Mouse (Mus musculus): ENCODE results near the gene Mllt11. TPM values are rescaled to one million over a fixed set of nuclear protein-coding genes. Genes with fewer than 3 reads are reported as not detected.

Mllt11 gene
- polyA plus RNA-seq, 1 experiment, result 18.9 TPM

GRCm38 (mm10) chr3:95247660-95248336 lies 15.8 kb upstream of the Mllt11 start:
- no peak for DNase-seq (ENCODE audit: low read depth, low spot score)
- 64% methylated on average over 1 of the region's 1 CpGs for WGBS

- 43% methylated on average over 5 of the region's 5 CpGs for WGBS
- DNase-seq (ENCODE audit: low read depth, low spot score), result no peak
Measured at GRCm38 (mm10) chr3:95246465-95247231, 14.7 kb upstream of the Mllt11 start.

GRCm38 (mm10) chr3:95243086-95243485 lies 11.1 kb upstream of the Mllt11 start:
- 70% methylated on average over 2 of the region's 2 CpGs for WGBS
- DNase-seq (ENCODE audit: low read depth, low spot score), result no peak

- 77% methylated on average over 7 of the region's 7 CpGs for WGBS
- DNase-seq (ENCODE audit: low read depth, low spot score), result no peak
Measured at GRCm38 (mm10) chr3:95241498-95241897, 9.5 kb upstream of the Mllt11 start, which contains the start of gene Gm128. TSS of gene Gm128 (minus strand) at chr3:95241598.

GRCm38 (mm10) chr3:95240900-95241299 lies 8.9 kb upstream of the Mllt11 start:
- 55% methylated on average over 17 of the region's 17 CpGs for WGBS
- DNase-seq (ENCODE audit: low read depth, low spot score), result no peak

GRCm38 (mm10) chr3:95239971-95240370 lies 8.0 kb upstream of the Mllt11 start:
- DNase-seq (ENCODE audit: low read depth, low spot score), result no peak
- 89% methylated on average over 12 of the region's 12 CpGs for WGBS

- DNase-seq (ENCODE audit: low read depth, low spot score), result no peak
- WGBS, result 81% methylated on average over 6 of the region's 6 CpGs
Measured at GRCm38 (mm10) chr3:95239022-95239421, 7.1 kb upstream of the Mllt11 start.

- 58% methylated on average over 8 of the region's 8 CpGs for WGBS
Measured at GRCm38 (mm10) chr3:95237541-95238099, 5.6 kb upstream of the Mllt11 start.

GRCm38 (mm10) chr3:95235386-95236301 lies 3.7 kb upstream of the Mllt11 start:
- no peak for DNase-seq (ENCODE audit: low read depth, low spot score)
- WGBS, result 88% methylated on average over 23 of the region's 23 CpGs

More at GRCm38 (mm10) chr3:95237541-95238099, 5.6 kb upstream of the Mllt11 start:
- DNase-seq (ENCODE audit: low read depth, low spot score), result no peak

- 84% methylated on average over 16 of the region's 16 CpGs for WGBS
Measured at GRCm38 (mm10) chr3:95233303-95233980, 1.5 kb upstream of the Mllt11 start.

GRCm38 (mm10) chr3:95232771-95233170 lies 800 bp upstream of the Mllt11 start:
- 46% methylated on average over 7 of the region's 7 CpGs for whole genome bisulfite sequencing

More at GRCm38 (mm10) chr3:95233303-95233980, 1.5 kb upstream of the Mllt11 start:
- DNase-seq (ENCODE audit: low read depth, low spot score), result no peak

GRCm38 (mm10) chr3:95230495-95231297 lies 1.3 kb downstream of the Mllt11 start:
- 14% methylated on average over 8 of the region's 8 CpGs for WGBS

More at GRCm38 (mm10) chr3:95232771-95233170, 800 bp upstream of the Mllt11 start:
- no peak for DNase-seq (ENCODE audit: low read depth, low spot score)

GRCm38 (mm10) chr3:95229781-95230494 lies 2.0 kb downstream of the Mllt11 start:
- peak; percentile 78 for DNase-seq (ENCODE audit: low read depth, low spot score)
- WGBS, result under 1% methylated on average over 13 of the region's 13 CpGs

More at GRCm38 (mm10) chr3:95230495-95231297, 1.3 kb downstream of the Mllt11 start:
- DNase-seq (ENCODE audit: low read depth, low spot score), result no peak

GRCm38 (mm10) chr3:95228894-95229780 lies 2.8 kb downstream of the Mllt11 start:
- under 1% methylated on average over 43 of the region's 43 CpGs for WGBS
- DNase-seq (ENCODE audit: low read depth, low spot score), result no peak

GRCm38 (mm10) chr3:95228148-95228893 lies 3.6 kb downstream of the Mllt11 start, which contains the start of gene Cdc42se1:
TSS of gene Cdc42se1 (plus strand) at chr3:95228732.
- no peak for DNase-seq (ENCODE audit: low read depth, low spot score)
- WGBS, result under 1% methylated on average over 63 of the region's 64 CpGs

- DNase-seq (ENCODE audit: low read depth, low spot score), result no peak
- 16% methylated on average over 1 of the region's 1 CpGs for WGBS
Measured at GRCm38 (mm10) chr3:95227214-95227613, 4.8 kb downstream of the Mllt11 start.
